Mouse (Mus musculus) urinary bladder, adult 2 months (tissue): ENCODE data around the gene Mras. TPM values are rescaled to one million over a fixed set of nuclear protein-coding genes. Genes with fewer than 3 reads are reported as not detected.

Experiments
- DNase-seq: peaks from one replicate; pipeline ENCODE4 v3.0.0; 2022; ENCODE audit warnings: low spot score
- polyA plus RNA-seq: library from polyadenylated mRNA; depleted of rRNA; stranded (reverse); fragments of >200 nt; gene quantifications from 2 replicates; pipeline ENCODE4 v1.2.3, GENCODE M21; 2012; rRNA removed

The Mras gene
- polyA plus RNA-seq, result 31.1 and 32.7 TPM in 2 replicates

GRCm38 (mm10) chr9:99437031-99437764 is at the start of gene Mras:
TSS of gene Mras (minus strand) at chr9:99437381.
- no peak for DNase-seq

GRCm38 (mm10) chr9:99485144-99485543 is 48.0 kb upstream of the Mras start:
- no peak for DNase-seq

- no peak for DNase-seq
These were observed 47.5 kb upstream of the Mras start for GRCm38 (mm10) chr9:99484632-99485031.

- DNase-seq, result no peak
These were observed 46.0 kb upstream of the Mras start for GRCm38 (mm10) chr9:99483191-99483590.

- no peak for DNase-seq
These were observed 43.6 kb upstream of the Mras start for GRCm38 (mm10) chr9:99480764-99481163.

GRCm38 (mm10) chr9:99479181-99479711 is 42.1 kb upstream of the Mras start:
- no peak for DNase-seq

GRCm38 (mm10) chr9:99471334-99471733 is 34.2 kb upstream of the Mras start:
- DNase-seq, result no peak

- no peak for DNase-seq
These were observed 33.3 kb upstream of the Mras start for GRCm38 (mm10) chr9:99470347-99471092.

GRCm38 (mm10) chr9:99469681-99470273 is 32.6 kb upstream of the Mras start:
- DNase-seq, result no peak

- DNase-seq, result no peak
These were observed 31.4 kb upstream of the Mras start for GRCm38 (mm10) chr9:99468572-99468971.

- DNase-seq, result no peak
These were observed 27.7 kb upstream of the Mras start for GRCm38 (mm10) chr9:99464876-99465275.

- no peak for DNase-seq
These were observed 22.5 kb upstream of the Mras start for GRCm38 (mm10) chr9:99459730-99460129.

- no peak for DNase-seq
These were observed 21.5 kb upstream of the Mras start for GRCm38 (mm10) chr9:99458529-99459208.

GRCm38 (mm10) chr9:99454211-99454610 is 17.0 kb upstream of the Mras start:
- no peak for DNase-seq

- DNase-seq, result no peak
These were observed 14.0 kb upstream of the Mras start, which contains the start of gene Nme9 for GRCm38 (mm10) chr9:99451161-99451560. TSS of gene Nme9 (plus strand) at chr9:99451475.

GRCm38 (mm10) chr9:99449886-99450647 is 12.9 kb upstream of the Mras start:
- DNase-seq, result no peak

- no peak for DNase-seq
These were observed 10.1 kb upstream of the Mras start for GRCm38 (mm10) chr9:99447323-99447722.

- no peak for DNase-seq
These were observed 9.1 kb upstream of the Mras start for GRCm38 (mm10) chr9:99446259-99446658.

GRCm38 (mm10) chr9:99444590-99445178 is 7.5 kb upstream of the Mras start:
- DNase-seq, result no peak

- DNase-seq, result no peak
These were observed 4.7 kb upstream of the Mras start for GRCm38 (mm10) chr9:99441647-99442433.
